Comparison of ENCODE assay signal across 8 mouse cellular contexts in genomic region chr11:52253674-52254375, GRCm38 (mm10). TPM values are rescaled to one million over a fixed set of nuclear protein-coding genes. Genes with fewer than 3 reads are reported as not detected.
DNase-seq lines count a peak whose midpoint lies in the region; ATAC-seq and TF ChIP-seq lines count a peak whose summit lies in the region.

No protein-coding gene starts in this region.

- H3K4me2 ChIP-seq in kidney, embryonic 14.5 days (replicated peaks; ENCODE audit: low read depth, low read length) = no peak overlapping the region
- no peak overlapping the region for H3K4me2 ChIP-seq in neural tube, embryonic 12.5 days (replicated peaks)

- intact Hi-C loops in gastrocnemius, postnatal 14 days (cut with DNase I; ENCODE audit: low total_unique reads) = no loop called here

- TF ChIP-seq CTCF in liver, adult 2 months (IDR thresholded peaks at IDR 0.05; ENCODE audit: low read depth, low read length) = peak; percentile 81

- WGBS in kidney, embryonic 14.5 days = 67% methylated on average over 11 of the region's 11 CpGs
- WGBS in liver, adult 2 months = 65% methylated on average over 11 of the region's 11 CpGs
- WGBS in neural tube, embryonic 12.5 days = 73% methylated on average over 11 of the region's 11 CpGs

- no peaks in the 10 kb centered on the region for H3K9me3 ChIP-seq in kidney, embryonic 14.5 days (ENCODE audit: control insufficient read depth, low read length)
- H3K9me3 ChIP-seq in neural tube, embryonic 12.5 days = no peaks in the 10 kb centered on the region

- no peak overlapping the region for H3K27ac ChIP-seq in kidney, embryonic 14.5 days (ENCODE audit: low read depth, low read length)
- H3K27ac ChIP-seq in liver, adult 2 months (replicated peaks; ENCODE audit: insufficient read depth, low read depth, low read length) = no peak overlapping the region
- H3K27ac ChIP-seq in neural tube, embryonic 12.5 days = no peak overlapping the region

- peak; percentile 58; the same call in 1 of the 2 replicates for ATAC-seq in kidney, embryonic 14.5 days (ENCODE audit: low FRiP score, low TSS enrichment)
- 0 out of 2 replicates have a peak, but pooled peaks have one; percentile 41 for ATAC-seq in neural tube, embryonic 12.5 days (ENCODE audit: low FRiP score, low read depth)

- H3K27me3 ChIP-seq in kidney, embryonic 14.5 days (ENCODE audit: control insufficient read depth, insufficient read depth, low read length) = no peaks in the 10 kb centered on the region
- H3K27me3 ChIP-seq in liver, adult 2 months (ENCODE audit: control insufficient read depth, insufficient read depth, low read length) = no peaks in the 10 kb centered on the region
- no peaks in the 10 kb centered on the region for H3K27me3 ChIP-seq in neural tube, embryonic 12.5 days (replicated peaks)

- peaks cover 23% of the 10 kb centered on the region; the same call in 1 of the 2 replicates for H3K36me3 ChIP-seq in kidney, embryonic 14.5 days (ENCODE audit: control insufficient read depth, insufficient read depth, low read length)
- H3K36me3 ChIP-seq in liver, adult 2 months (ENCODE audit: control insufficient read depth, insufficient read depth, low read length) = peaks cover 7% of the 10 kb centered on the region; the same call in 1 of the 2 replicates
- H3K36me3 ChIP-seq in neural tube, embryonic 12.5 days = peaks cover 13% of the 10 kb centered on the region

- no peak overlapping the region for H3K4me3 ChIP-seq in kidney, embryonic 14.5 days (ENCODE audit: low read length)
- no peak overlapping the region for H3K4me3 ChIP-seq in liver, adult 2 months (ENCODE audit: insufficient read depth, low read depth, low read length)
- no peak overlapping the region for H3K4me3 ChIP-seq in neural tube, embryonic 12.5 days

- no peak for TF ChIP-seq POLR2A in liver, adult 2 months (IDR thresholded peaks at IDR 0.05; ENCODE audit: extremely low read depth, insufficient read depth, low read length)

- DNase-seq in 416B (ENCODE audit: low read depth) = peak; percentile 67
- peak; percentile 75 for DNase-seq in R1 (ENCODE audit: low read depth, low spot score)
- DNase-seq in cerebellum, postnatal 36 days = peak; percentile 80 to 86
- peak; percentile 65 for DNase-seq in gastrocnemius, postnatal 14 days
- peak; percentile 78 for DNase-seq in liver, adult 2 months (ENCODE audit: extremely low read depth, low read depth, low spot score)
- DNase-seq in thymus, postnatal 14 days = peak; percentile 63

- no peaks in the 10 kb centered on the region for H3K79me2 ChIP-seq in liver, adult 2 months (ENCODE audit: control insufficient read depth, insufficient read depth, low read length)

- no peak overlapping the region for H3K9ac ChIP-seq in kidney, embryonic 14.5 days (ENCODE audit: low read depth, low read length)
- H3K9ac ChIP-seq in liver, adult 2 months (ENCODE audit: low read depth, low read length) = no peak overlapping the region
- H3K9ac ChIP-seq in neural tube, embryonic 12.5 days = no peak overlapping the region

- H3K4me1 ChIP-seq in kidney, embryonic 14.5 days (ENCODE audit: control insufficient read depth, insufficient read depth, low read length) = no peaks in the 10 kb centered on the region
- H3K4me1 ChIP-seq in liver, adult 2 months (ENCODE audit: control insufficient read depth, insufficient read depth, low read length) = peaks cover 6% of the 10 kb centered on the region; the same call in 1 of the 2 replicates
- H3K4me1 ChIP-seq in neural tube, embryonic 12.5 days = no peaks in the 10 kb centered on the region

RNA-seq across cellular contexts. Expression of gene Skp1a, which starts 22.0 kb away (rescaled TPM):
- 100 to 1,000 TPM; 244 to 247 TPM for total RNA-seq in gastrocnemius, postnatal 14 days (2021)
- polyA plus RNA-seq in kidney, embryonic 14.5 days (2014; fragmentation: Nextera tagmentation; extraction: Ambion mirVana) = 843 and 964 TPM in 2 replicates
- total RNA-seq in liver, adult 2 months (2014; rRNA removed) = 257 and 318 TPM in 2 replicates
- polyA plus RNA-seq in liver, adult 2 months (2012; rRNA removed) = 26.0 and 37.2 TPM in 2 replicates
- 1,002 and 1,024 TPM in 2 replicates for polyA plus RNA-seq in neural tube, embryonic 12.5 days (2016; fragmentation: Nextera tagmentation; extraction: Ambion mirVana)

RNA-seq across cellular contexts. Expression of gene Tcf7, which starts 29.0 kb away (rescaled TPM):
- total RNA-seq in gastrocnemius, postnatal 14 days (2021) = 1 to 10 TPM; 1.9 to 2.0 TPM
- polyA plus RNA-seq in kidney, embryonic 14.5 days (2014; fragmentation: Nextera tagmentation; extraction: Ambion mirVana) = 18.1 and 27.5 TPM in 2 replicates
- total RNA-seq in liver, adult 2 months (2014; rRNA removed) = 1.1 and 1.2 TPM in 2 replicates
- 5.7 and 7.5 TPM in 2 replicates for polyA plus RNA-seq in liver, adult 2 months (2012; rRNA removed)
- polyA plus RNA-seq in neural tube, embryonic 12.5 days (2016; fragmentation: Nextera tagmentation; extraction: Ambion mirVana) = 7.5 and 8.8 TPM in 2 replicates

RNA-seq across cellular contexts. Expression of gene Olfr1371, which starts 40.0 kb away (rescaled TPM):
- total RNA-seq in gastrocnemius, postnatal 14 days (2021) = not detected
- not detected in 2 replicates for polyA plus RNA-seq in kidney, embryonic 14.5 days (2014; fragmentation: Nextera tagmentation; extraction: Ambion mirVana)
- 0.18 TPM in 1 of 2 replicates, not detected in the other for total RNA-seq in liver, adult 2 months (2014; rRNA removed)
- not detected in 2 replicates for polyA plus RNA-seq in liver, adult 2 months (2012; rRNA removed)
- polyA plus RNA-seq in neural tube, embryonic 12.5 days (2016; fragmentation: Nextera tagmentation; extraction: Ambion mirVana) = not detected in 2 replicates

Comparison
In these comparisons a context has a peak if more than half of its experiments do, and no peak if none do; other contexts are left out.
1. RNA of gene Skp1a, which starts 22.0 kb away (polyA plus RNA-seq): 1,002 to 1,024 TPM in neural tube, embryonic 12.5 days and 843 to 964 TPM in kidney, embryonic 14.5 days; 26.0 to 37.2 TPM in liver, adult 2 months; every median in the first group is over 10 times any median in the second.
2. Peak in every context shown above with its lines, with median percentiles within 50 percentile points of each other: DNase-seq.